Mouse (Mus musculus): ENCODE measurements at regions not wholly inside any gene's neighbourhood (a gene's known extent, or its start where the extent isn't known, plus 50 kb on each side); places are given as distances from the start of the nearest gene placed in this dataset.

DNA sequence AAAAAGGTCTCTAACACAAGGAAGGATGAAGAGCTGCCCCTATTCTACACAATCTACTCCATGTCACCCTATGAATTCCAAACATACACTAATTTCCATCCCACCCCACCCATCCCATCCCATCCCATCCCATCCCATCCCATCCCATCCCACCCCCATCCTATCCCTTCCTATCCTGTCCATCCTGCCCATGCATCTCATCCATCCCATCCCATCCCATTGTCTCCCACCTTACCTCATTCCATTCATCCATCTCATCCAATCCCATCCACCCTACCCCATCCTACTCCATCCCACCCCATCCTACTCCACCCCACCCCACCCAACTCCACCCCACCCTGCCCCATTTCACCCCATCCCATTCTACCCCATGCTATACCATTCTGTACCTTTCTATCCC is 91.9 kb upstream of the Fam92a start:
- DNase-seq (ENCODE audit: low spot score in 2 of 2): no peak

DNA sequence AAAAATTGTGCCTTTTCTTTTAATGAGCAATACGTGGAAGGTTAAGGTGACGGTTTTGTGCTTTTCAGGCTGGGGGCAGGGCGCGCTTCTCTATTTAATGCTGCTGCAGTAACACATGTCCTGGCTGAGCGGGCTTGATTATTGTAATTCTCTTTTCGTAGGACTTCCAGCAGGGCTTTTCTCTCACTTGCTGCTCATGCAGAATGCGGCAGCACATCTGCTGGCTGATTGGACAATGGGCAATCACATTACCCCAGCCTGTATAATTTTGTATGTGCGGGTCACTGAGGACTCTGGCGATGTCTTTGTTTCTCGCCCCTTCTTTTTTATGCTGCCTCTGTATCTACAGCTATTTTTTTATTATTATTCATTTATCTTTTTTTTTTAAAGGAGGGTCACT is 91.4 kb upstream of the Fam92a start:
- no peak for DNase-seq (ENCODE audit: low spot score in 2 of 2)

DNA sequence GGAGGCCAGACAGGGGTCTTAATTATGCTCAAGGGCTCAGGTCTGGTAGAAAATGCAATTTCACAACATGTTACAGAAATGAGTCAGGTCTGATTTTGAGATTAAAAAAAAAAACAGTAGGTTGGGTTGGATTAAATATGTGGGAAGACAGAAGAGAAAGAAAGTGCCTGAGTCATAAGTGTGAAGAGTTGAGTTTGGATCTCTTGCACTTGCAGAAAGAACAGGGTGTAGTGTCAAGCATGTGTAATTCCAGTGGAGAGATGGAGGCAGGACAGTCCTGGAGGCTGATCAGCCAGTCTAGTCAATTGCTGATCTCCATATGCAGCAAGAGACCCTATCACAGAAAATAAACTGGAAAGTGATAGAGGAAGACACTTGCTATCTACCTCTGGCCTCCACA is 76.2 kb upstream of the Fam92a start:
- no peak for DNase-seq (ENCODE audit: low spot score in 2 of 2)

DNA sequence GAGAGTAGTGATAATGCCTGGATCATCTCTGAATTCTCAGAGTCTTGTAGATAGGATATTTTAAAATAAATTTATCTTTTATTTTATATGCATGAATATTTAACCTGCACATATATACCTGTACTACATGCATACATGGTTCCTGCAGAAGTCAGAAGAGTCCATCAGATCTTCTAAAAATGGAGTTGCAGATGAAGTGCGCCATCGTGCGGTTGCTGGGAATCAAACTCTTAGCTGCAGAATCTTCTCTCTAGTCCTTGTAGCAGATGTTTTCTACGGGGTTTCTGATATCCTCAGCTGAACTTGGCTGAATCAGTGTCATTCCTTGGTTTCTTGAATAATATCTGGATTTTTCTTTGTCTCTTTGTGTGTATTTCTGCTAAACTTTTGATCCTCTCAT is 74.8 kb upstream of the Fam92a start:
- no peak for DNase-seq (ENCODE audit: low spot score in 2 of 2)

DNA sequence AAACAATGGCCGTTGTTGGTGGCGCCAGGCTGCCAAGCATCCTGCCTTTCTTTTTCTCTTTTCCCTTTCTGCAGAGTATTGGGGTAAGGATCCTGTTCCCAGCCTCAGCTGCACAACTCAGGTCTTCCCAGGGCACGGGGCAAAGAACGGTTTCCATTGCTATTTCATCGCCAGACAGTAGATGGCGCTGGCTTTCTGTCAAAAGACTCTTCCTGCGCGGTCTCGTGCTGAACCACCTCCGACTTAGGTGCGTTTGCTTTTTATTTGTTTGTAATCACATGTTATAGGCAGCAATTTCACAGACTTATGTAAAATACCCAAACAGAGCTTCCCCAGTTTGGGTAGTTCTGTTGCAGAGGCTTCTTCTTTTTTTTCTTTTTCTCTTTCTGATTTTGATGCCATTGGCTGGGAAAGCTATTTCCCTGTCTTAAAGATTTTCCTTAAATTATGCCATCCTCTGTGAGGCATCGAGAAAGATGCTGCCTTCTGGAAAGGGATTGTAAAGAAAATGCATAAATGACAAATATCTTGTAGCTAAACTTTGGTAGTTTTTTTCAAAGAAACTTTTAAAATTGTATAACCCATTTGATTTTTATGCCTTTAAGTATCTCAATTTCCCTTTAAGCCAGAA is 69.2 kb upstream of the Fam92a start:
- DNase-seq (ENCODE audit: low spot score in 2 of 2): peak in 1 of 2 experiments; percentile 67

DNA sequence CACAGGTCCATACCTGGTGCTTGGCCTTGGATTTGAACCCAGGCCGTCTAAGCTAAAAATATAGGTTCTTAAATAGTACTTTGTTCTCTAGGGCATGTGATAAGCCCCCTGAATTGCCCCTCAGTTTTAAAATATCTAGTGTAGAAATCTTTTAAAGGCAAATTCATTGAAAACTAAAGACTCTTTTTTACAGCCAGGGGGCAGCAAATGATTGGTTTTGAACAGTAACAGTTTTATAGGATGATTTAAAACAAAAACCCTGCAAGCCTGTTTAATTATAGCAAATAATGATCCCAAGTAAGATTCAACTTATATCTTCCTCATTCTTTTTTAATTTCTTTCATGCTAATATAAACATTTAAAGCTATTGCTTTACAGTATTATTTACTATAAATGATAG is 58.9 kb upstream of the Fam92a start:
- peak in 1 of 2 experiments; percentile 25 for DNase-seq (ENCODE audit: low spot score in 2 of 2)

Measured in left cerebral cortex, adult 9 months (tissue).